Mouse (Mus musculus) heart, postnatal 0 days (tissue): ENCODE results near the gene Mrpl39.

Source experiments
- CTCF ChIP-seq: IDR thresholded peaks from 2 replicates; pipeline ENCODE4 v1.5.1; 2016; ENCODE audit warnings: antibody characterized with exemption, control low read depth, low read depth
- EP300 ChIP-seq: IDR thresholded peaks from 2 replicates; pipeline ENCODE4 v1.6.1; 2016; ENCODE audit warnings: antibody characterized with exemption, low read depth

- TF ChIP-seq CTCF (peak; percentile 14; the same call in 1 of the 2 replicates), EP300 (no peak)
Observed at GRCm38 (mm10) chr16:84772496-84773267, 37.1 kb upstream of the Mrpl39 start.
